Mouse (Mus musculus): ENCODE results near the gene Bpifb4. TPM values are rescaled to one million over a fixed set of nuclear protein-coding genes. Genes with fewer than 3 reads are reported as not detected.

Gene Bpifb4
- not detected for total RNA-seq (2021)
- long read RNA-seq, experiment 1 = 0 reads
- long read RNA-seq, experiment 2 = 0 reads

- no peak for DNase-seq
Observed at GRCm38 (mm10) chr2:153937843-153938242, at the start of gene Bpifb4. TSS of gene Bpifb4 (plus strand) at chr2:153938212.

- DNase-seq = no peak
Observed at GRCm38 (mm10) chr2:153899111-153899510, 38.9 kb upstream of the Bpifb4 start.

- no peak for DNase-seq
Observed at GRCm38 (mm10) chr2:153900088-153900487, 37.9 kb upstream of the Bpifb4 start, which contains the start of gene Bpifb6. TSS of gene Bpifb6 (plus strand) at chr2:153900388.

- DNase-seq = no peak
Observed at GRCm38 (mm10) chr2:153902726-153903125, 35.3 kb upstream of the Bpifb4 start.

GRCm38 (mm10) chr2:153906626-153907025, 31.4 kb upstream of the Bpifb4 start:
- no peak for DNase-seq

- peak; percentile 36 for DNase-seq
Observed at GRCm38 (mm10) chr2:153914151-153914550, 23.9 kb upstream of the Bpifb4 start.

GRCm38 (mm10) chr2:153917930-153918329, 20.1 kb upstream of the Bpifb4 start, which contains the start of gene Bpifb3:
TSS of gene Bpifb3 (plus strand) at chr2:153918230.
- DNase-seq = no peak

GRCm38 (mm10) chr2:153921246-153921645, 16.8 kb upstream of the Bpifb4 start:
- no peak for DNase-seq

GRCm38 (mm10) chr2:153929871-153930413, 8.1 kb upstream of the Bpifb4 start:
- DNase-seq = no peak

GRCm38 (mm10) chr2:153931125-153931524, 6.9 kb upstream of the Bpifb4 start:
- DNase-seq = no peak

- no peak for DNase-seq
Observed at GRCm38 (mm10) chr2:153933311-153933710, 4.7 kb upstream of the Bpifb4 start.

- no peak for DNase-seq
Observed at GRCm38 (mm10) chr2:153935348-153935747, 2.7 kb upstream of the Bpifb4 start.

- DNase-seq = no peak
Observed at GRCm38 (mm10) chr2:153943537-153943936, 5.5 kb downstream of the Bpifb4 start.

GRCm38 (mm10) chr2:153944567-153944966, 6.6 kb downstream of the Bpifb4 start:
- DNase-seq = no peak

- no peak for DNase-seq
Observed at GRCm38 (mm10) chr2:153952897-153953296, 14.9 kb downstream of the Bpifb4 start.

GRCm38 (mm10) chr2:153953836-153954235, 15.8 kb downstream of the Bpifb4 start:
- DNase-seq = no peak

- no peak for DNase-seq
Observed at GRCm38 (mm10) chr2:153962821-153963331, 24.9 kb downstream of the Bpifb4 start.

GRCm38 (mm10) chr2:153963334-153963733, 25.3 kb downstream of the Bpifb4 start:
- DNase-seq = no peak

- no peak for DNase-seq
Observed at GRCm38 (mm10) chr2:153970221-153970620, 32.2 kb downstream of the Bpifb4 start.

- no peak for DNase-seq
Observed at GRCm38 (mm10) chr2:153974582-153974981, 36.6 kb downstream of the Bpifb4 start, which contains the start of gene Bpifa6. TSS of gene Bpifa6 (plus strand) at chr2:153974945.

GRCm38 (mm10) chr2:153995770-153996169, 57.8 kb downstream of the Bpifb4 start:
- DNase-seq = peak; percentile 13

- no peak for DNase-seq
Observed at GRCm38 (mm10) chr2:154000501-154000900, 62.5 kb downstream of the Bpifb4 start.

- DNase-seq = no peak
Observed at GRCm38 (mm10) chr2:154001056-154001455, 63.0 kb downstream of the Bpifb4 start.

- DNase-seq = no peak
Observed at GRCm38 (mm10) chr2:154004456-154004855, 66.4 kb downstream of the Bpifb4 start.
